Mouse (Mus musculus): Measurements from ENCODE around the gene Epor.

Epor gene

GRCm38 (mm10) chr9:21968883-21969282 lies 5.6 kb upstream of the Epor start:
- in situ Hi-C loops (cut with MseI, MboI), result no loop called here

GRCm38 (mm10) chr9:21962416-21963059 lies 768 bp downstream of the Epor start:
- in situ Hi-C loops (cut with MseI, MboI), result no loop called here

- in situ Hi-C loops (cut with MseI, MboI), result no loop called here
Observed at GRCm38 (mm10) chr9:21962010-21962409, 1.3 kb downstream of the Epor start.

- in situ Hi-C loops (cut with MseI, MboI), result no loop called here
Observed at GRCm38 (mm10) chr9:21961366-21961980, 1.8 kb downstream of the Epor start.

GRCm38 (mm10) chr9:21960558-21961208 lies 2.6 kb downstream of the Epor start:
- in situ Hi-C loops (cut with MseI, MboI), result no loop called here

- in situ Hi-C loops (cut with MseI, MboI), result no loop called here
Observed at GRCm38 (mm10) chr9:21960135-21960534, 3.2 kb downstream of the Epor start.

GRCm38 (mm10) chr9:21959244-21959643 lies 4.1 kb downstream of the Epor start:
- in situ Hi-C loops (cut with MseI, MboI), result no loop called here

GRCm38 (mm10) chr9:21958372-21958771 lies 4.9 kb downstream of the Epor start:
- in situ Hi-C loops (cut with MseI, MboI), result no loop called here

GRCm38 (mm10) chr9:21955570-21956281 lies 7.6 kb downstream of the Epor start, which contains the start of gene Swsap1:
Gene Swsap1 (plus strand): TSS chr9:21955755.
- in situ Hi-C loops (cut with MseI, MboI), result no loop called here

- in situ Hi-C loops (cut with MseI, MboI), result no loop called here
Observed at GRCm38 (mm10) chr9:21955225-21955569, 8.1 kb downstream of the Epor start.

GRCm38 (mm10) chr9:21954635-21955034 lies 8.7 kb downstream of the Epor start:
- in situ Hi-C loops (cut with MseI, MboI), result no loop called here

GRCm38 (mm10) chr9:21953600-21953999 lies 9.7 kb downstream of the Epor start:
- in situ Hi-C loops (cut with MseI, MboI), result no loop called here

GRCm38 (mm10) chr9:21951977-21952376 lies 11.3 kb downstream of the Epor start:
- in situ Hi-C loops (cut with MseI, MboI), result no loop called here

- in situ Hi-C loops (cut with MseI, MboI), result no loop called here
Observed at GRCm38 (mm10) chr9:21950322-21950721, 13.0 kb downstream of the Epor start.

- in situ Hi-C loops (cut with MseI, MboI), result no loop called here
Observed at GRCm38 (mm10) chr9:21948790-21949189, 14.5 kb downstream of the Epor start.

GRCm38 (mm10) chr9:21948146-21948545 lies 15.2 kb downstream of the Epor start:
- in situ Hi-C loops (cut with MseI, MboI), result no loop called here

GRCm38 (mm10) chr9:21947540-21948130 lies 15.7 kb downstream of the Epor start:
- in situ Hi-C loops (cut with MseI, MboI), result no loop called here

GRCm38 (mm10) chr9:21944267-21944666 lies 19.0 kb downstream of the Epor start:
- in situ Hi-C loops (cut with MseI, MboI), result no loop called here

GRCm38 (mm10) chr9:21943638-21944037 lies 19.7 kb downstream of the Epor start:
- in situ Hi-C loops (cut with MseI, MboI), result no loop called here

GRCm38 (mm10) chr9:21943046-21943445 lies 20.3 kb downstream of the Epor start:
- in situ Hi-C loops (cut with MseI, MboI), result no loop called here

GRCm38 (mm10) chr9:21938234-21938855 lies 25.0 kb downstream of the Epor start:
- in situ Hi-C loops (cut with MseI, MboI), result no loop called here
